Mouse (Mus musculus) Muller cell, postnatal 12 days (primary cell): ENCODE results near the gene Samhd1.
A peak's percentile ranks its signal among the peaks of the same experiment; 100 is the strongest.

Experiments
- DNase-seq: peaks from one replicate; pipeline ENCODE4 v3.0.0-alpha.2; 2015; ENCODE audit errors: inconsistent ontology term

Gene Samhd1

DNA sequence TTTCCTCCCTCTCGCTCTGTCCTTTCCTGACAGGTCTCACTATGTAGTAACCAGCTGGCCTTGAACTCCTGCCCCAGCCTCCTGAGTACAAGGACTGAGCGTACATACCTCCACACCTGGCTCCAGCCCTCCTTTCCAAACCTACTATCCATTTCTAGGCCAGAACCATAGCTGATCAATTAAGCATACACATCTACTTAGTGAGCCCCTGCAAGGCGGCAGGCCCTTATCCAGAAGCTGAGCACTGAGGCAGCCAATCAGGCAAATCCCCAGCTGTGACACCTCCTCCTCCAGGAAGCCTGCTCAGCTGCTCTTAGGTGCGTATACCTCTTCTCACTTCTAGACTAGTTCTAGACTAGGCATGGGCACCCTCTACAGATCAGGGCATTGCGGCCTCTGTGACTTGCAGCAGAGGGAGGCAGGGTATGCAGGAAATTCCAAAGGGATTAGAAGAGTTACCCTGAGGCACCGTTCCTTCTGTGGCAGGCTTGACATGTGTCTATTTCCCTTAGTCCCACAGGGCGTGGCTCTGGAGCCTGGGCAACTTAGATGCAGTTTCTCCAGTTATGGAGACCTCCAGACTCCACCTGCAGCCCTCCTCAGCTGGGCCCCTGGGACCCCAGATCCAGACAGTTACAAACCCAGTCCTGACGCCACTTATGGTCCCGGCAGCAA, 62.6 kb downstream of the Samhd1 start:
- DNase-seq, result no peak

GRCm38 (mm10) chr2:157071556-157071955, 63.5 kb downstream of the Samhd1 start:
- peak; percentile 81 for DNase-seq

GRCm38 (mm10) chr2:157070365-157070764, 64.7 kb downstream of the Samhd1 start:
- DNase-seq, result peak; percentile 62

- peak; percentile 27 for DNase-seq
Measured at GRCm38 (mm10) chr2:157069755-157070315, 65.2 kb downstream of the Samhd1 start.

DNA sequence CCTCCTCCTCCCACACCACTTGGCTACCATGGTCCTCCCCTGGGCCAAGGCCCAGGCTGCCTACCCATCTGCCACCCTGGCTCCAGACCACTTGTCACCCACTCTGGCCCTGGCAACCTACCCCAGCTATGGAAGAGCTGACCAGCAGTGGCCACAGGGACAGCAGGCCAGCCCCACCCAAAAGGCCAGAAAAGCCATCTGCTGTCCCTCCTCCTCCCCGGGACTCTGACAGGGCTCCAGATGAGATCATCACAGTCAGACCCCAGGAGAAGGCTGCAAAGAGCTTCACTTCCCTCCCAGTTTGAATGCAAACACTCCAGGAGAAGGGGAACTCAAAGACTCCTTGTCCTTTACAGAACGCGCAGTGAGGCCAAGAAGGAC, 65.7 kb downstream of the Samhd1 start:
- peak; percentile 76 for DNase-seq

DNA sequence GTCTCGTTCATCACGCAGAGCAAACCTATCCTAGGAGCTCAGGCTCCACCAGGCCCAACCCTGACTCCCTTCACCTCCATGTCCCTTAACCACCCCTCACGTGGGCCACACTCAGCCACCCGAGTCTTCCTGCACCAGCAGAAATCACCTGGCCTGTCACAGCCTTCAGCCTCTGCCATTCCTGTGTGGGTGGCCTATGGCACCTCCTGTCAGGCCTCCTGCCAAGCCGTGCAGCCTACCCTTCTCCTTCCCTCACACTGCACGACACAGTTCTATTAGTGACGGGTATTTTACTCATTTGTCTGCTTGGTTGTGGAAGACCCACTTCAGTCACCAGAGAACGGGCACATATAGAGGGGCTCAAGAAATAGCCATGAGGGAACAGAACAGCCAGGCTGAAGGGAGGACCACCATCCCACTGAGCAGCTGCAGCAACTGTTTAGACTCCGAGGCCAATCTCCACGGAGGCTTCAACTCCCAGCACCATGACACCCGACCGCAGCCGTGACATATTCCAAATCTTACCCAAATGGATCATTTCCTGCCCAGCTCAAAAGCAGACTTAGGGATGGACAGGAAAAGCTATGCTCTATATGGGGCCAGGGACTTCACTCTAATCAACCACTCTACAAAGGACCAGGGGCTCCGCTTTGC, 66.2 kb downstream of the Samhd1 start:
- DNase-seq, result no peak

GRCm38 (mm10) chr2:157066731-157067430, 68.2 kb downstream of the Samhd1 start:
- no peak for DNase-seq

DNA sequence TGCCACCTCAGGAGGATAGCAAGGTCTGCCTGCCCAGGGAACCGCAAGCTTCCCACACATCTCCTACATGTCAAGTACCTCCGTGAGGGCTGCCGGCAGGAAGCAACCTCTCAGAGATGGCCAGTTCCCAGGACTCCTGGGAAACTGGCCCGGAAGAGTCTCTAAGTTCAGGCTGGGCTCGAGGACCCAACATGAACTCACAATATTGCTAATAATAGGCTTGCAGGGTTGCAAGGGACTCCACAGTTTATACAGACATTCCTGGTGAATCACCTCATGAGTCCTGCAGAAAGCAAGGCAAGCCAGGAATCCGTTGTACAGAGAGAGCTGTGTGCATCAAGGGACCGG, 69.2 kb downstream of the Samhd1 start:
- DNase-seq, result peak; percentile 78

DNA sequence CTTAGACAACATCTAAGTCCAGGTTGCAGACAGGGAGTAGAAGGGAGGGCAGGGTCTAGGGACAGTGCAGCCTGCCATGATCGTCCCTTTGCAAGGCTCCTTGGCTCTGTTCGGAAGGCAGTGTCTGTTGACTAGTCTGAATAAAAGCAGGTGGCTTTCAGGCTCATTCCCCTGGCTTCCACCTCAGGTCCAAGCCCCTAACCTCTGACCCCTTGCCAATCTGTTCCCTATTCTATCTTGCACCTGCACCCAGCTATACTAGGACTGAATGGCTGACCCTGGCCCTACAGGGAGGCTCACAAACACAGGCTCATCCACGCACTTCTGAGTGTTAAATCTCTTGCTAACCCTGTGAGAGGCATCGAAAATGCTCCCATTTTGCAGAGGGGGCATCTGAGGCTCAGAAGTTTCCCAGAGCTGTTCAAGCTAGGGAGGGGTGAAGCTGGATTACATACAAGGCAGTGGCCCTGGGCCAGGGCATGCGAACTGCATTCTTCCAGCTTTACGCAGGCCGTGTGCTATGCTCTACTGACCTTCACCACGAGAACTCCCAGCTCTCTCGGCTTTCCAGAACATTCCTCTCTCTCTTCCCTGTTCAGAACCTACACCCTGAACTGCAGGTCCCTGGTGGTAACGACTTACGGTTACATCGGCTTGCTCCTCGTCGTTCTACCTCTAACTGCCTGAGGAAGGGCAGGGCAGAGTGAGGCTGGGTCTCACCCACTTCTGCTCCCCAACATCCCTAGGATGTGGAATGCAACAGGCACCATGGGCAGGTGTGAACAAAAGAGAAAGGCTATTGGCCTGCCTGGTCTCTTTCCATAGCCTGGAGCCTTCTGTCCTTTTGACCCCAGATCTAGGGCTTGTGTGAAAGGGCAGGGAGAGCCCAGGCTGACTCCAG, 69.8 kb downstream of the Samhd1 start:
- DNase-seq, result peak; percentile 72

DNA sequence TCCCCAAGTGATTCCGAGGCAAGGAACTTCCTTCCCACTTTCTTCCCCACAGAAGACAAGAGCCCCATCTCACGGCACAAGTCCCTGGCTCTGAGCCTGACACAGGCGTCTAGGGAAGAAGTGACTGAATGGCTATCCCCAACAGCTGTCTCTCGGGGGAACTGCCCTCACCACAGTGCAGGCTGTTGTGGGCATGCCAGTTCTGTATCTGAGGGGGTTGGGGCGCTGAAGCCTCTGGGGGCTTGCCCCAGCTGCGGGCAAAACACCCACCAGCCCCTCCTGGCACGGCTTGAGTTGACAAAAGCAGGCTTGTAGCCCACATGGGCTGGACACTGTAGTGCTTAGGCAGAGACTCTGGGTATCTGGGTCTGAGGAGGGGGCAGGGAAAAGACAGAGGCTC, 70.9 kb downstream of the Samhd1 start:
- no peak for DNase-seq

DNA sequence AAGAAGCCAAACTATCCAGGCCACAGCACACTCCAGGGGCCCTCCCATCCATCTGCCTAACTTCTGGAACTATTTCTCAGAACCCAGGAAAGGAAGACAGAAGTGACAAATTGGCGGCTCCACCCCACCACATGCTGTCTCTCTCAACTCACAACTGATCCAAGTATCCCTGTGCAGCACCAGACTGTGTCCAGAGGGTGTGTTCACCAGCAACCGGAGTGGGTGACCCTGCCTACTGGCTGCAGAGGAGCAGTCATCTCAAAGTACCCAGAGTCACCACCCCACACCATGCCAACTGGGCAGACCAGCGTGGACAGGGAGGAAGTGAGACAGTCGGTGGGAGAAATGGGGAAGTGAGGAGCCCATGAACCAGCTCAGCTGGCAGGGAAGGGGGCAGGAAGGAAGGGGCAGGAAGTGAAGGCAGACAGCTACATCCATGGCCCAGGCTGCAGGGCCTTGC, 71.8 kb downstream of the Samhd1 start:
- no peak for DNase-seq

GRCm38 (mm10) chr2:157060557-157061305, 74.3 kb downstream of the Samhd1 start:
- DNase-seq, result no peak

DNA sequence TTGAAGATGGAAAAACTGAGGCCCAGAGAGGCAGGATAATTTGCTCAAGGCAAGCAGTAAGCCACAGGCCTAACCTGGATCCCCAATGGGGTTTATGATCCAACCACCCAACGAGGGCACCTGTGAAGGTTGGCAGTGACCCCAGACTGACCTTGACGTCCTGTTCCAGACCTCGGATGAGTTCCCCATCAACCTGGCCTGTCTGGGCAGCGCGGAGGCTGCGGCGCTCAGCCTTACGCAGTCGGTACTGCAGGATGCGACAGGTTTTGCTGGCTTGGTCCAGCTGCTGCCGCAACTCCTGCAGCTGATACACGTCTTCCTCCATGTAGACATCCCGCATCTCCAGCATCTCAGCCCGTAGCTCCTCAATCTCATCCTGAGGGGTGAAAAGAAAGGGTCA, 75.0 kb downstream of the Samhd1 start:
- no peak for DNase-seq

DNA sequence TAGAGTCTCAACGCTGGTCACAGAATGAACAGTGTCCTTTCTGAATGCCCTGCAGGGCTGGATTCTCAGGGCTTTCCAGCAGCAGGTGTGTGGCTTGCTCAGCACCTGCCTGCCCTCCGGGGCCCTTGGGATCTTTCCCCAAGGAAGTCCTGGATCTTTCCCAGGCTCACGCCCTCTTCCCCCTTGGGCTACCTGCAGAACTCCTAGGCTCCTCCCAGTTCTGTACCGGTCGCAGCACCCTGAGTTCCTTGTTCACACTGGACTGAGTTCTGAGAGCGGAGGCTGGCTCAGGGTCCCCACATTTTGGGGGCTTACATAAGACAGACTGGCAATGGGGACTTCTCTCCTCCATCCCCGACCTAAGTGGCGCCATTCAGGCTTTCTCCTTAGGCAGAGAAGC, 75.9 kb downstream of the Samhd1 start:
- no peak for DNase-seq

DNA sequence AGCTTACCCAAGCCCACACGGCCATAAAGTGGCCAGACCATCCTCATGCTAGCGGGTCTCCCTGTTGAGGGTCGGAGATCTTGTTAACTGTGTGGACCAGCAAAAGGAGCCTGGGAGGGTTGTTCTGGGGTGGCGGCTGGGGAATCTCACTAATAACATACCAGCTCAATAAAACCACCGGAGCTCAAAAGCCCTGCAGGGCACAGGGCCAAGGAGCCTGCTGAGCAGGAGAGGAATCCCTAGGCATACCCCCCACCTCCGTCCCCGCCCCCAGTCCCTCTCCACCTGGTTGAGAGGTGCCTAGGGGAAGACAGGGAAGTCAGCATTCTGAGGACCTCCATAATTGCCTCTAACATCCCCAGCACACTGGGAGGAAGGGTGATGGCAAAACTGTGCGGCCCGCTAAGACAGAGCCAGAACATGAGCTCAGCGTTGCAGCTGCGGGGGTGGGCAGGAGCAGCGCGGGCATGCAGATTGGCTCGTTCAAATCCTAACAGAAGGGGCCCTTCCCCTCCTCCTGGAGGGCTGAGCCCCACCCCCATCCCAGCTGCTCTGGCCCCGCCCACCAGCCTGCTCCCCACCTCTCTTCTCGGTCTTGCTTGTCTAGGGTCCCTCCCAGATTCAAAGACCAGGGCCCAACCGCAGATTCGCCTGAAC, 76.6 kb downstream of the Samhd1 start:
- peak; percentile 91 for DNase-seq

GRCm38 (mm10) chr2:157057758-157058157, 77.3 kb downstream of the Samhd1 start:
- DNase-seq, result no peak

GRCm38 (mm10) chr2:157057186-157057585, 77.9 kb downstream of the Samhd1 start:
- DNase-seq, result no peak

- DNase-seq, result no peak
Measured at GRCm38 (mm10) chr2:157055721-157056120, 79.3 kb downstream of the Samhd1 start.

GRCm38 (mm10) chr2:157054816-157055215, 80.2 kb downstream of the Samhd1 start:
- peak; percentile 70 for DNase-seq

DNA sequence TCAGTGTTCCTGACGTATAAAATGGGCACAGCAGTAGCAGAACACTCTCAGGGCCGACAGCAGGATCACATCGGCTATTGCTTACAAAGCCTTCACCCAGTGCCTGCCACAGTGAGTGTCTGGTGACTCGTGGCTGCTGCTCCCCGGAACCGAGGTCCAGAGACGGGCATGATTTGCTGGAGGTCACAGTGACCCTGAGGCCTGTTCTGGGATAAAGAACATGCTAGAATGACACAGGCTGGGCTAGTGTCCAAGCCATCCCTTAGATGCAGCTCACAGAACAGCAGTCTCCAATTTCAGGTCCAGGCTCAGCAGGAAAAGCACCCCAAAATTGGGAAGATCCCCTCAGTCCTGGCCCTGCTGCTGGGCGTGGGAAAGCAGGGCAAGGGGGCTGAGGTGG, 80.8 kb downstream of the Samhd1 start:
- no peak for DNase-seq
